Mouse (Mus musculus): ENCODE results near the gene Uba52. TPM values are rescaled to one million over a fixed set of nuclear protein-coding genes. Genes with fewer than 3 reads are reported as not detected.

The Uba52 gene
- polyA plus RNA-seq (2012; rRNA removed) = 901 and 1,108 TPM in 2 replicates

GRCm38 (mm10) chr8:70510228-70510915 lies at the start of gene Uba52:
Uba52 (minus strand) TSS chr8:70510801.
- peak; percentile 96 to 99 for DNase-seq (ENCODE audit: extremely low spot score in 1 of 2, low spot score in 1 of 2)

GRCm38 (mm10) chr8:70560096-70560495 lies 49.5 kb upstream of the Uba52 start:
- DNase-seq (ENCODE audit: extremely low spot score in 1 of 2, low spot score in 1 of 2) = peak in 1 of 2 experiments; percentile 53

- no peak for DNase-seq (ENCODE audit: extremely low spot score in 1 of 2, low spot score in 1 of 2)
These were observed 48.4 kb upstream of the Uba52 start for GRCm38 (mm10) chr8:70558983-70559382.

- no peak for DNase-seq (ENCODE audit: extremely low spot score in 1 of 2, low spot score in 1 of 2)
These were observed 47.7 kb upstream of the Uba52 start for GRCm38 (mm10) chr8:70558334-70558733.

GRCm38 (mm10) chr8:70555079-70555747 lies 44.6 kb upstream of the Uba52 start:
- no peak for DNase-seq (ENCODE audit: extremely low spot score in 1 of 2, low spot score in 1 of 2)

- no peak for DNase-seq (ENCODE audit: extremely low spot score in 1 of 2, low spot score in 1 of 2)
These were observed 43.1 kb upstream of the Uba52 start for GRCm38 (mm10) chr8:70553740-70554139.

- DNase-seq (ENCODE audit: extremely low spot score in 1 of 2, low spot score in 1 of 2) = no peak
These were observed 42.2 kb upstream of the Uba52 start for GRCm38 (mm10) chr8:70552836-70553235.

GRCm38 (mm10) chr8:70551558-70552161 lies 41.1 kb upstream of the Uba52 start:
- no peak for DNase-seq (ENCODE audit: extremely low spot score in 1 of 2, low spot score in 1 of 2)

- no peak for DNase-seq (ENCODE audit: extremely low spot score in 1 of 2, low spot score in 1 of 2)
These were observed 39.0 kb upstream of the Uba52 start for GRCm38 (mm10) chr8:70549412-70550184.

GRCm38 (mm10) chr8:70547762-70548161 lies 37.2 kb upstream of the Uba52 start:
- DNase-seq (ENCODE audit: extremely low spot score in 1 of 2, low spot score in 1 of 2) = no peak

- no peak for DNase-seq (ENCODE audit: extremely low spot score in 1 of 2, low spot score in 1 of 2)
These were observed 35.8 kb upstream of the Uba52 start for GRCm38 (mm10) chr8:70546412-70546811.

GRCm38 (mm10) chr8:70544200-70544687 lies 33.6 kb upstream of the Uba52 start:
- DNase-seq (ENCODE audit: extremely low spot score in 1 of 2, low spot score in 1 of 2) = no peak

GRCm38 (mm10) chr8:70541081-70541480 lies 30.5 kb upstream of the Uba52 start:
- DNase-seq (ENCODE audit: extremely low spot score in 1 of 2, low spot score in 1 of 2) = no peak

GRCm38 (mm10) chr8:70540507-70541071 lies 30.0 kb upstream of the Uba52 start:
- no peak for DNase-seq (ENCODE audit: extremely low spot score in 1 of 2, low spot score in 1 of 2)

GRCm38 (mm10) chr8:70540013-70540506 lies 29.5 kb upstream of the Uba52 start:
- no peak for DNase-seq (ENCODE audit: extremely low spot score in 1 of 2, low spot score in 1 of 2)

- peak; percentile 99 for DNase-seq (ENCODE audit: extremely low spot score in 1 of 2, low spot score in 1 of 2)
These were observed 28.6 kb upstream of the Uba52 start, which contains the start of gene Ell for GRCm38 (mm10) chr8:70539077-70539813. Ell (plus strand) TSS chr8:70539457.

GRCm38 (mm10) chr8:70538633-70539076 lies 28.1 kb upstream of the Uba52 start:
- DNase-seq (ENCODE audit: extremely low spot score in 1 of 2, low spot score in 1 of 2) = peak; percentile 99 to 100

GRCm38 (mm10) chr8:70538024-70538579 lies 27.5 kb upstream of the Uba52 start:
- DNase-seq (ENCODE audit: extremely low spot score in 1 of 2, low spot score in 1 of 2) = no peak

- no peak for DNase-seq (ENCODE audit: extremely low spot score in 1 of 2, low spot score in 1 of 2)
These were observed 25.1 kb upstream of the Uba52 start for GRCm38 (mm10) chr8:70535701-70536100.
